Mouse (Mus musculus) heart, postnatal 36 days (tissue): ENCODE measurements around the gene Pwp2. TPM values are rescaled to one million over a fixed set of nuclear protein-coding genes. Genes with fewer than 3 reads are reported as not detected.

Experiments used
- DNase-seq, 2 experiments: peaks; one replicate each; pipeline ENCODE4 v3.0.0; 2021 to 2022
- intact Hi-C: fragments of 180-260 bp; cut with DNase I; formaldehyde crosslinking; loops from one replicate; pipeline ENCODE4 v1.15.1; 2025
- total RNA-seq, 2 experiments: library from RNA; stranded (reverse); gene quantifications; 2 replicates each; pipeline ENCODE4 v1.2.3; 2021

The Pwp2 gene
- total RNA-seq, 2 experiments from 2014 or later: 9.9 to 10.7 TPM

DNA sequence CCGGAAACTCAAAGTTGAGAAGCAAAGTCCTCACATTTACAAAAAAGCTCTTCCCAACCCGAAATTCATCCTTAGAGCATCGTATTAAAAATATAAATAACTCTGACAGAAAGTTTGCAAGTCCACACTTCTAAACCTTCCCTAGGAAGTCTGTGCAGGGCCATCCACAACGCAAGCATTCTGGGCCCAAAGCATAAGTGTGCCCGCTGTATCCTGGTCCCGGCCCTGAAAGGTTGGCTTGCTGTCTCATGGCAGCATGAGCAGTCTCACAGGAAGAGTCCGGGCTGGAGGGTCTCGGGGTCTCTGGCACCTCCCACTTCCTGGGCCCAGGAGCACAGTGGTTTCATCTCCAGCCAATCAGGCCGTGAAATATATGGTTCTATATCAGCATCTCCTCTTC, 13.4 kb downstream of the Pwp2 start:
- DNase-seq: no peak
- intact Hi-C loops: no loop called here

GRCm38 (mm10) chr10:78171057-78171456, 13.9 kb downstream of the Pwp2 start:
- DNase-seq: no peak
- intact Hi-C loops: no loop called here

DNA sequence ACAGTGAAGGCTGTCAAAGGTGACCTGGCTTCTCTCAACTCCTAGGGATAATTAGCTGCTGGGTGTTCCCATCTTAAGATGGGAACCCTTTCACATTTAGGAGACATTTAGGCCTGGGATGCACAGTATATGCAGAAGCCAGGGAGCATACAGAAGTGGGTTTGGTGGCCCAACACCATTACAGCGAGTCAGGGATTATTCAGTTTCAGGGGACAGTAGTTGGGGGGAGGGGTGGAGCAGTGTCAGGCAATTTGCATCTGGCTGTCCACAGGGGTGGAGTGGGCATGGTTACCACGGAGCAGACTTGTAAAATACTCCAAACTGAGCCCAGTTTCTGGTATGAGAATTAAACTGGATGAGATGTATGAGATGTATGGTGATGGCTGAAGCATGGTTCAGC, 14.5 kb downstream of the Pwp2 start:
- no peak for DNase-seq
- intact Hi-C loops: no loop called here

GRCm38 (mm10) chr10:78169281-78170042, 15.5 kb downstream of the Pwp2 start, which contains the start of gene D10Jhu81e:
TSS of gene D10Jhu81e (minus strand) at chr10:78169782.
- intact Hi-C loops: loop anchor here (10.0 kb wide), 1 partner anchor 545 kb away; the partner anchor contains the start of gene Ube2g2

DNA sequence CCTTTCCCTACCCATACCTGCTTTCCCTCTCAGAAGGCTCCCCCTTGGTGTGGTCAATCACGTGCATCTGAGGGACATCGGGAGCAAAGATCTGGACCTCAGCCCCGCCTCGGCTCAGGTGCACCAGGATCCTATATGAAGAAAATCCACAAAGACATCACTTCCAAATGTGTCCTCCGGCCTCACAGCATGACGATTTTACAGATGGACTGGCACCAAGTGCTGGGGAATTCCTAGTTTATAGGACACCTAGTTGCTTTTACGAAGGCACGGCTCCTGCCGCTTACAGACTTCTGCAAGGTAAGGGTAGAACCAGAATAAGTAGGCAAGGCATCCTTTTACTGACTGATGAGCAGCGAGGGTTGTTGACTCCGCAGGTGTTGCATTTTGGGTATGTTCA, 16.2 kb downstream of the Pwp2 start:
- intact Hi-C loops: loop anchor here (10.0 kb wide), 1 partner anchor 544 kb away; the partner anchor contains the start of gene Ube2g2
- no peak for DNase-seq

More at GRCm38 (mm10) chr10:78169281-78170042, 15.5 kb downstream of the Pwp2 start, which contains the start of gene D10Jhu81e:
- DNase-seq: peak; percentile 99

- DNase-seq: no peak
- intact Hi-C loops: loop anchor here (10.0 kb wide), 1 partner anchor 543 kb away; the partner anchor contains the start of gene Ube2g2
Observed at GRCm38 (mm10) chr10:78167775-78168174, 17.2 kb downstream of the Pwp2 start.

DNA sequence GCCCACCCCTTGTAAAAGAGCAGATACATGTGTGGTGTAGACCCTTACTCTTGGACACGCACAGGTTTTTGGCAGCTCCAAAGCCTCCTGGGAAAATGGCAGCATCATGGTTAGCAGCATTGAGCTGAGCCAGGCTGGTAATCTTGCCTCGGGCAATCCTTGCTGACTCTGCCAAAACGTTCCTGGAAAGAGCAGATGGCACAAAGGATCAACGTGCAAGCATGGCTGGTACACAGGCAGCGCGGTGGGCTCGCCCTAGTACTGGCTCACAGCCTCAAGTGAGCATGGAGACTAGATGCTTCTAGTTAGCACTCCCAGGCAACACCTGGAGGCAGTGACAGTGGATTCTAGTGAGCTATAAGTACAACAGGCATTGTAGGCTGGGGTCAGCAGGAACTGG, 17.6 kb downstream of the Pwp2 start:
- intact Hi-C loops: loop anchor here (10.0 kb wide), 1 partner anchor 543 kb away; the partner anchor contains the start of gene Ube2g2
- no peak for DNase-seq

DNA sequence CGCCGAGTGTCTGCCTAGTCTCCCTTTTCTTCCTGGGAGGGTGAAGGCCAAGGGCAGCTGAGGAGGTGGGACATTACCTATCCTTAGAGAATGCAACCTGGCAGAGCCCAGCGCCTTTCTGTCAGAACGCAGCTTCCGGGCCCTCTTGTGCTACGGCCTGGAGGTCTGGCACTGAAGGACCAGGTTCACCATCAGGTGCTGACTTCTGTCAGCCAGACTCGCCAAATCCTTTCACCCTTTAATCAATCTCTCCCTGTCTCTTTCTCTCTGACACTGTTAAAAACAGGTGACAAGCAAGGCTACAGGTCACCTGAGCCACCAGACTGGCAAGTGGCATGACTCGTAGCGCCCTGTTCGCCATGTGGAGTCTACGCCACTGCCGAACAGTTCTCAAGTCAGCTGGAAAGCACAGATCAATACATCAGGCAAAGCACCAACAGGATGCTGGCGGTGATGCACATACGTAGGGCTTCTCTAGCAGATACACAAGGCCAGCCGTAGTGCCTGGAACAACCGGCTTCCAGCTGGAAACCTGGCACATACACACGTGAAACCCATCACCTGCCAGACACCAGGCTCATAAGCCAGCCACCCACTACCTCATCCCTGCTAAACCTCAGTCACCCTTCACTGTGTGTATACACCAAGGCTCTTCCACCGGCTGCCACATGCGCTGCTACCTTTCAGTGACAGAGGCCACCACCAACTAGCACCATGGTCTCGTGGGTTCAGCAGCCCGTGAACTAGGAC, 19.5 kb downstream of the Pwp2 start:
- no peak for DNase-seq
- intact Hi-C loops: loop anchor here (10.0 kb wide), 1 partner anchor 541 kb away; the partner anchor contains the start of gene Ube2g2

DNA sequence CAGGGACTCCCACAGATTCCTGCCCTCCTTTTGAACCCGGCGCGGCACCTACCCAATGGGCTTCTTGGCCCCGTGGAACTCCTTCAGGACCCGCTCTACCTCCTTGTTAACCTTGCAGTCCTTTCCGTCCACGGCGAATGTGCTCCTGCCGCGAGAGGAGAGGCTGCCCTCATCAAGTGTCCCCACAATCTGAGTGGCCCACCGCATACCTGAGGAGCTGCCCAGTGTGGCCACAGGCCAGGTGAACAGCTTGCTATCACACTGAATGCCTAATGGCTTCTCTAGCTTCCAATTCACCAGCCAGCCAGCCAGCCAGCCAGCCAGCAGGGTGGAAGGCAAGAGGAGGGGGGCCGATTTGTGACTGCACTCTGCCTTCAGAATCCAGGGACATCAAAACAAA, 20.2 kb downstream of the Pwp2 start:
- intact Hi-C loops: loop anchor here (5.0 to 10.0 kb wide), 2 partner anchors 137 to 540 kb away; partner anchors contain the start of gene Ube2g2
- no peak for DNase-seq

DNA sequence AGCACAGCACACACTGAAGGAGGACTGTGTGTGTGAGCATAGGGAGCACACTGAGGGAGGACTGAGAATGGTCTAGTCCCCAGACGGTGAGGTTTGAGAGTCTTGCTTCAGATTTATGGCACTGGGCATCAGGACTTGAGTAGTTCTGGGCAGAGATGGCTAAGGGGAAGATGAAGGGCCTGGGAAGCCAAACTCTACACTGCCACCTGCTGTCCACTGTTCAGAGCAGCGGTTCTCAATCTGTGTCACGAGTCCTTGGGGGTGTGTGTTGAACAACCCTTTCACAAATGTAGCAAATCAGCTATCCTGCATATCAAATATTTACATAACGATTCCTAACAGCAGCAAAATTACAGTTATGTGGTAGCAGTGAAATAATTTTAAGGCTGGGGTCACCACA, 21.0 kb downstream of the Pwp2 start:
- intact Hi-C loops: loop anchor here (5.0 to 10.0 kb wide), 2 partner anchors 137 to 539 kb away; partner anchors contain the start of gene Ube2g2

DNA sequence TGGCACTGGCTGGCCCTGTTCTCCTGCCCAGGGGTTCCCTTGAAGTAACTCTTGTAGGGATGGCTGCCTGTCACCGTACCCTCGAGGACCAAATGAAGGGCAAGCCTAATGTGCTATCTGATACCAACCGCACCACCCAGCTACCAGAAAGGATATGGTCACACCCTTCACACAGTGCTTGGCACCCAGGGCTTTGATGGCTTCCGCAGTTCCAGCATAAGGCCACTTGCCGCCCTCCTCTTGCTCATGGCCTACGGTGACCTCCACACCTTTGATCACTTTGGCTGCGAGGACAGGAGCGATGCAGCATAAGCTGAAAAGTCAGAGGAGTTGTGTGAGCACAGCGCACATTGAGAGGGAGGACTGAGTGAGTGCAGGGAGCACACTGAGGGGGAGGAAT, 21.7 kb downstream of the Pwp2 start:
- intact Hi-C loops: loop anchor here (5.0 to 10.0 kb wide), 2 partner anchors 136 to 538 kb away; partner anchors contain the start of gene Ube2g2
- DNase-seq: no peak

More for the DNA sequence above, 21.0 kb downstream of the Pwp2 start:
- DNase-seq: peak; percentile 75 to 76

- no peak for DNase-seq
- intact Hi-C loops: loop anchor here (5.0 to 10.0 kb wide), 2 partner anchors 135 to 538 kb away; partner anchors contain the start of gene Ube2g2
Observed at GRCm38 (mm10) chr10:78162646-78163045, 22.3 kb downstream of the Pwp2 start.

DNA sequence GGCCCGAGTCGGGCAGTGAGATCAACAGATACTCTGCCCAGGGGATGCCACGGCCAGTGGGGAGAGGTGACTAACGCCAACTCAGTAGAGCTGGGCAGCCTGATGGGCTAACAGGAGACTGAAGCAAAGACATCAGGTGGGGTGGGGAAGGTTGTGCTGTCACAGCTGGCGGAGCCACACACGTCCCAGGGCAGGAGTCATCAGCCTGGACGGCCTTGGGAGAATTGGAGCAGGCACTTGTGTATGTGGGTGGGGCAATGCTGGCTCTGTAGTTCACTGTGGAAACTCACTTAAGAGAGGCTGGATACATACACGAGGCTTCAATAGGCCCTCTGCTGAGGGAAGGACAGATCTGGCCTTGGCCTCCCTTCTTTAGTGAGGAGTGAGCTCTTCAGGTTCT, 23.9 kb downstream of the Pwp2 start:
- no peak for DNase-seq
- intact Hi-C loops: loop anchor here (5.0 to 10.0 kb wide), 2 partner anchors 134 to 536 kb away; partner anchors contain the start of gene Ube2g2

DNA sequence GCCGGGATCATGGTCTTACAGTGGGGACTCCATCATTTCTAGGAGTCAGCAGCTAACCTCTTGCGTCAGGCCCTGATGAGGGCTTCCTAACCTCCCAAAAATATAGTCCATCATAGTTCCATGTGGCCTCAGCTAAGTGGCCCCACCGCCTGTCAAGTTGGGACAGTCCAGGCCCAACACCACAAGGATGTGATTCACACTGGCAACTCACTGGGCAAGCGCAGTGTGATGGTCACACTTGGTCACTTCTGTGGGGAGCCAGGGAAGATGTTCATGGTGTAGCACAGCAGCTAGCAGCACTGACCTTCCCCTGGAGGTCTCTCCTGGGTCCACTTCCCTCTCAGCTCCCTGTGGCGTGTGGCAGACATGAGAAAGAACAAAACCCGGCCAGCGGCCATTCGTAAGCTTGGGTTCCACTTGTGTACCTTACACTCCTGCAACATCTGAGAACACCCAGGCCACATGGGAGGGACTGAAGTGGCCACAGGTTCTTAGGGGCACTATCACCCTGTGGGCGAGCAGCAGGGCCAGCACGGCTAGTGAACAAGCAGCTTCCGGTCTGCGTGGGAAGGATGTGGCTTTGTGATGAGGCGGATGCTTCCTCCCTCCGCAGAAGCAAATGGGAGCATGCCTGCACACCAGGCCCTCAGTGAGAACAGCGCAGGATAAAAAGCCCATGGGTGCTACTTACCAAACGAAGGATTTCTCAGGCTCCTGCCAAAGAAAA, 24.4 kb downstream of the Pwp2 start:
- intact Hi-C loops: loop anchor here (1.0 to 10.0 kb wide), 3 partner anchors 91 to 536 kb away; partner anchors contain the start of genes Icosl and Ube2g2
- DNase-seq: peak in 1 of 2 experiments; percentile 32

DNA sequence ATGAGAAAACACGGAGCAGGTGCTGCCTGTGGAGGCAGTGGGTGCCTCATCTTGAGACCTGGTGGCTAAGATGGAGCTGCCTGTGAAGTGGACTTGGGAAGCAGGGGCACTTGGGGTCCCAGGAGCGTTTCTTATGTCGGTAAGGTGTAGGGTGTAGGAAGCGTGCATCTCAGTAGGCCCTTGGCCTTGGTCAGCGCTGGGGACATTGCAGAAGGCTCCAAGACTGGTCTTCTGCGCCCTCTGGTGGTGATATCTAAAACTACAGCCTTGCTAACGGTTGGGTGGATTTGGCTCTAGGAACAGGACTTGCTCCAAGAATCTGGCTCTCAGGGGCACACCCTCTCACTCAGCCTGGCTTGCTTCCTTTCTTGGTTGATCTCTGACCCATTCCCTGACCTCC, 25.0 kb downstream of the Pwp2 start:
- intact Hi-C loops: loop anchor here (1.0 to 10.0 kb wide), 3 partner anchors 91 to 535 kb away; partner anchors contain the start of genes Icosl and Ube2g2
- peak; percentile 88 to 89 for DNase-seq

DNA sequence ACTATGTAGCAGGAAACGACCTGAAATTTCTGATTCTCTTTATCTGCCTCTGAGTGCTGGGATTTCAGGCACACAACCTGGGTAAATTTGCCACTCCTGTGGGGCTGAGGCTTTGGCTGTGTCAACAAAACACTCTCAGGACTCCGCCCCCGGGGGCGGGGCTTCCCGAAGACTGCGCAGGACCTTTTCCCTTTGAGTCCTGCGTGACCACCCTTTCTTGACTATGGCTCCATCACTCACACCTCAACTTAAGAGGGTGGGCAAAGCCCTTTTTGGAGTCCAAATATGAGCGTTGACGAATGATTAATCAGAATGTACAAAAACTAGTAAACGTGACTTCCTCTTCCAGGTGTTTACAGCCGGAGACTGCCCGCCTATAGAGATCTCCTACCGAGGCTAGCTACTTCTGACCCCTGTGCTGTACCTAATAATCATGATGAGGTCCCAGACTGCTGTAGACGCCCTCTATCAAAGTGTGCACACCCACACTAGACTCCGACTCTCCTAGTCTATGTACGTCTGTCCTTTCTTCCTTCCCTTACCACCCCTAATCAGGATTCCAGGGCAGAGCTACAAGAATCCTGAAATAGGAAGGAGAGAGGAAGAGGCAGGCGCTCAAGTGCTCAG, 25.6 kb downstream of the Pwp2 start:
- DNase-seq: peak; percentile 62 to 69
- intact Hi-C loops: no loop called here

DNA sequence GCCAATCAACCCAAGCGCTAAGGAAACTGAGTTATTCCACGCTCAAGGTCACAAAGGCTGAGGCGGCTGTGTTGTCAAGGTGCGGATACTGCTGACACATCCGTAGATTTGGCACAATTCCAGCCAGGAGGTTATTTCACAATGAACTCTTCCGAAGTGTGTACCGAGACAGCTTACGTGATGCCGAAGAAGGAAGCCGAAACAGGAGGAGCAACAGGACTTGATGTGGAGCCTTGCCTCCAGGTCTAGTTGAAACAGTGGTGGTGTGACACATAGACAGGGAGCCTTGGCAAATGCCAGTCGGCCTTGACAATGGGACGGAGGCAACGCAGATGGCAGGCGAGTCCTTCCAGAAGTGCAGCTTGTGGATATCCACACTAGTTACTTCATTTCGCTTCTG, 26.9 kb downstream of the Pwp2 start:
- DNase-seq: no peak
- intact Hi-C loops: no loop called here

DNA sequence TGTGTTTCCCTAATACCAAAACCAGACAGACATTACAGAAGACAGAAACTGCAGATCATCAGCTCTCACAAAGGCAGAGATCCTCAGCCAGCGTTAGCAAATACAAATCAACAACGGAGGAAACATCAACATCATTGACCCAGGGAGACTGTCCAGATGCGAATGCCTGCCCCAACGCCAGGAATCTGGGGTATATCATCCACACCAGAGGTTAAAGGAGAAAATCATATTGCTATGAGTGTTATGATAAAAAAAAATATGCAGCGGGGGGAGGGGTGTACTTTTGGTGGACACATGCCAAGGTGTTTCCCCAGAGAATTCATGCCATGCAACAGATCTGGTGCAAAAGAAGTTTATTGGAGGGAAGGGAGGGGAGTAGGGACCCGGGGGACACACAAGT, 28.0 kb downstream of the Pwp2 start:
- intact Hi-C loops: no loop called here

More for the DNA sequence above, 28.0 kb downstream of the Pwp2 start:
- no peak for DNase-seq
